Mouse (Mus musculus) lung, postnatal 0 days (tissue): ENCODE data around the gene Sap30bp. TPM values are rescaled to one million over a fixed set of nuclear protein-coding genes. Genes with fewer than 3 reads are reported as not detected.

ENCODE experiments used
- ATAC-seq: fragments of 200-750 bp; cut with Nextera tagmentation; 2 replicates; pipeline ENCODE4 v1.8.0; 2017; ENCODE audit warnings: moderate library complexity
- DNase-seq: peaks from one replicate; pipeline ENCODE4 v3.0.0-alpha.2; 2016; ENCODE audit warnings: low spot score
- H3K27ac ChIP-seq: fragments of 300-500 bp; sonication (generic); 2 replicates; pipeline ENCODE4 v1.5.1; 2014; ENCODE audit warnings: antibody characterized with exemption, mild to moderate bottlenecking, low read length, mixed read lengths
- H3K27me3 ChIP-seq: fragments of 300-500 bp; sonication (generic); replicated peaks from 2 replicates; pipeline ENCODE4 v1.6.1; 2014; ENCODE audit warnings: low read length, mixed read lengths; ENCODE audit not compliant: insufficient read depth
- H3K36me3 ChIP-seq: fragments of 300-500 bp; sonication (generic); 2 replicates; pipeline ENCODE4 v1.6.1; 2014; ENCODE audit warnings: low read length, mixed read lengths; ENCODE audit not compliant: insufficient read depth
- H3K4me1 ChIP-seq: fragments of 300-500 bp; sonication (generic); 2 replicates; pipeline ENCODE4 v1.6.1; 2014; ENCODE audit warnings: antibody characterized with exemption, low read depth, low read length, mixed read lengths; ENCODE audit not compliant: insufficient read depth
- H3K4me2 ChIP-seq: fragments of 300-500 bp; sonication (generic); replicated peaks from 2 replicates; pipeline ENCODE4 v1.6.1; 2014; ENCODE audit warnings: low read depth, mild to moderate bottlenecking, low read length, moderate library complexity, mixed read lengths
- H3K4me3 ChIP-seq: fragments of 300-500 bp; sonication (generic); 2 replicates; pipeline ENCODE4 v1.5.1; 2014; ENCODE audit warnings: low read depth, low read length
- H3K9ac ChIP-seq: fragments of 300-500 bp; sonication (generic); replicated peaks from 2 replicates; pipeline ENCODE4 v1.6.1; 2014; ENCODE audit warnings: low read depth, mild to moderate bottlenecking
- H3K9me3 ChIP-seq: fragments of 300-500 bp; sonication (generic); 2 replicates; pipeline ENCODE4 v1.6.1; 2016; ENCODE audit warnings: low read length, mixed read lengths
- CTCF ChIP-seq: IDR thresholded peaks from 2 replicates; pipeline ENCODE4 v1.5.1; 2016; ENCODE audit warnings: antibody characterized with exemption, mild to moderate bottlenecking
- EP300 ChIP-seq: IDR thresholded peaks from 2 replicates; pipeline ENCODE4 v1.6.1; 2016; ENCODE audit warnings: antibody characterized with exemption, mild to moderate bottlenecking, control low read depth
- WGBS: fragments of 180-500 bp; shearing (Covaris S2); extraction: QIAGEN DNeasy Blood & Tissue Kit; methylation state at CpG from one replicate; pipeline ENCODE4 v1.1.7; 2014; 5-methylcytosine and 5-hydroxymethylcytosine counted together
- polyA plus RNA-seq: library from polyadenylated mRNA; unstranded; fragments of >200 nt; fragmentation: Nextera tagmentation; extraction: Ambion mirVana; gene quantifications from 2 replicates; pipeline ENCODE4 v1.2.1, GENCODE M21; 2015

Sap30bp gene
- polyA plus RNA-seq, 1 experiment from 2014 or later = 22.8 TPM

- no peak for TF ChIP-seq EP300
- no peak for TF ChIP-seq CTCF
- ATAC-seq (no peak), DNase-seq (no peak)
- H3K4me3 ChIP-seq = no peak overlapping the region
- H3K36me3 ChIP-seq = no peaks in the 10 kb centered on the region
- H3K4me2 ChIP-seq = no peak overlapping the region
- WGBS = 67% methylated on average over 6 of the region's 6 CpGs
- H3K27ac ChIP-seq = no peak overlapping the region
- peaks cover 29% of the 10 kb centered on the region for H3K27me3 ChIP-seq
- H3K9ac ChIP-seq = no peak overlapping the region
- no peaks in the 10 kb centered on the region for H3K9me3 ChIP-seq
- peaks cover 11% of the 10 kb centered on the region; the same call in 1 of the 2 replicates for H3K4me1 ChIP-seq
Measured at GRCm38 (mm10) chr11:115971016-115971415, 37.9 kb downstream of the Sap30bp start.

DNA sequence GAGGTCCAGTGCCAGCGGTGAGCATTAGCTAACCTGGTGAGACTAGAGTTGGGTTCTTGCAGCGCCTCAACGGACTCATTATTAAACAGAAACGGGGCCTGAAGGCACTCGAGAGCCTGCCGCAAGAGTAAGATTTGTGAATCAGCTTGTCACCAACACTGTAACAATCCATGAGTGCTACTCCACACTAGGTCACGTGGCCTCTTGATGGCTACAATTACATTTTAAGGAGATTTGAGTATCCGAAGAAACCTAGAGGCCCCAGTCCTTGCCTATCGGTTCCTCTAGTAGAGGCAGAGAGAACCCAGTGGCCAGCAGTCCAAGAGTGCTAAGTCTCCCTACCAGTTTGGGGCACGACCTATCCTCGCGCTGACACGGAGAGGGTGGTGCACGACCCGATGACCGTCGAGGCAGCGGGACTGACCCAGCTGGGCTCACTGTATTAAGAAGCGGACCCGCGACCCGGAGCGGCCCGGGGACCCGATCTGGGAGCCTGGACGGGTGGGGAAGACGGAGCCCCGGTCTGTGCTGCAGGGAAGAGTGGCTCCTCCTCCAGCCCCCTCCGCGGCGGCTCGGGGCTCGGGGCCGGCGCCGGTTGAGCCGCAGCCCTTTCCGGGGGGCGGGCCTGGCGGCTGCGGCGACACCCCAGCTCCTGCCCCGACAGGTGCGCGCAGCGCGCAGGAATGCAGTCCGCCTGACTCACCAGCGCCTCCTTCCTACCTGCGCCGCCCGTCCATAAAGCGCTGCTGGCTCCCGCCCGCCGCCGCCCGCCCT is 41.4 kb downstream of the Sap30bp start, which contains the start of gene Itgb4:
Itgb4 (plus strand) TSS at position 401 of the 774 bp plus-strand sequence.
- 12% methylated on average over 43 of the region's 58 CpGs for WGBS
- peak; percentile 54 for TF ChIP-seq CTCF
- TF ChIP-seq EP300 = 0 out of 2 replicates have a peak, but pooled peaks have one; percentile 17
- H3K27me3 ChIP-seq = peaks cover 44% of the 10 kb centered on the region

GRCm38 (mm10) chr11:115975083-115975420 is 42.0 kb downstream of the Sap30bp start:
- H3K4me2 ChIP-seq = peak overlapping the region; percentile 67
- H3K4me3 ChIP-seq = peak overlapping the region; percentile 40
- no peaks in the 10 kb centered on the region for H3K9me3 ChIP-seq
- TF ChIP-seq EP300 (no peak), CTCF (no peak)
- no peak overlapping the region for H3K27ac ChIP-seq
- no peak overlapping the region for H3K9ac ChIP-seq
- no peak for ATAC-seq
- peaks cover 8% of the 10 kb centered on the region; the same call in 1 of the 2 replicates for H3K4me1 ChIP-seq
- H3K36me3 ChIP-seq = no peaks in the 10 kb centered on the region
- no peak for DNase-seq
- H3K27me3 ChIP-seq = peaks cover 44% of the 10 kb centered on the region
- WGBS = under 1% methylated on average over 18 of the region's 18 CpGs

More for the DNA sequence above, 41.4 kb downstream of the Sap30bp start, which contains the start of gene Itgb4:
- peak within 1 kb of the TSS; percentile 40 for H3K4me3 ChIP-seq
- H3K9ac ChIP-seq = peak within 1 kb of the TSS; percentile 26; the same call in 1 of the 2 replicates
- ATAC-seq (peak; percentile 91), DNase-seq (peak; percentile 86)
- no peaks in the 10 kb centered on the region for H3K36me3 ChIP-seq
- 0 out of 2 replicates have a peak within 1 kb of the TSS, but pooled peaks have one; percentile 9 for H3K27ac ChIP-seq
- H3K4me2 ChIP-seq = peak within 1 kb of the TSS; percentile 67
- H3K4me1 ChIP-seq = peaks cover 11% of the 10 kb centered on the region; the same call in 1 of the 2 replicates
- H3K9me3 ChIP-seq = no peaks in the 10 kb centered on the region

- H3K27ac ChIP-seq = no peak overlapping the region
- 26% methylated on average over 12 of the region's 12 CpGs for WGBS
Measured at GRCm38 (mm10) chr11:115975544-115975943, 42.5 kb downstream of the Sap30bp start.

DNA sequence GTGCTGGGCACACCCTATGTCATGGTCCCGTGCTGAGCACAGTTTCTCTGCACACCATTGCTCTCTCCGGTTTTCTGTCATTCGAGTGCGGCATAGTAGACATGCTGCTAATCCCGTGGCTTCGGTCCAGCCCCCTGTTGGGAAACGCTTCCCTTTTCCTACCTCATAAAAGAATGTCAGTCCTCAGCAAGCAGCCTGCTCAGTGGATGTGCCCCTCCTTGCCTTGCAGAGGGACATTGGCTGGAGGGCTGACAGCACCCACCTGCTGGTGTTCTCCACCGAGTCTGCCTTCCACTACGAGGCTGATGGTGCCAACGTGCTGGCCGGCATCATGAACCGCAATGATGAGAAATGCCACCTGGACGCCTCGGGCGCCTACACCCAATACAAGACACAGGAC is 49.4 kb downstream of the Sap30bp start:
- Histone ChIP-seq H3K27ac (no peak overlapping the region), H3K9me3 (no peaks in the 10 kb centered on the region), H3K4me2 (no peak overlapping the region), H3K4me3 (no peak overlapping the region), H3K4me1 (no peaks in the 10 kb centered on the region), H3K36me3 (no peaks in the 10 kb centered on the region), H3K27me3 (peaks cover 4% of the 10 kb centered on the region), H3K9ac (no peak overlapping the region)
- TF ChIP-seq CTCF (no peak), EP300 (no peak)
- WGBS = 87% methylated on average over 15 of the region's 15 CpGs
- ATAC-seq (no peak), DNase-seq (no peak)

More at GRCm38 (mm10) chr11:115975544-115975943, 42.5 kb downstream of the Sap30bp start:
- Histone ChIP-seq H3K9me3 (no peaks in the 10 kb centered on the region), H3K4me3 (peak overlapping the region; percentile 40), H3K36me3 (no peaks in the 10 kb centered on the region), H3K9ac (no peak overlapping the region), H3K4me2 (peak overlapping the region; percentile 67), H3K4me1 (peaks cover 3% of the 10 kb centered on the region; the same call in 1 of the 2 replicates), H3K27me3 (peaks cover 44% of the 10 kb centered on the region)
- TF ChIP-seq EP300 = no peak
- no peak for TF ChIP-seq CTCF
- ATAC-seq = no peak
- no peak for DNase-seq

GRCm38 (mm10) chr11:115983291-115983690 is 50.2 kb downstream of the Sap30bp start:
- H3K4me1 ChIP-seq = no peaks in the 10 kb centered on the region
- H3K9ac ChIP-seq = no peak overlapping the region
- ATAC-seq (no peak), DNase-seq (no peak)
- H3K9me3 ChIP-seq = no peaks in the 10 kb centered on the region
- no peak overlapping the region for H3K27ac ChIP-seq
- H3K27me3 ChIP-seq = no peaks in the 10 kb centered on the region; the same call in 1 of the 2 replicates
- no peaks in the 10 kb centered on the region for H3K36me3 ChIP-seq
- H3K4me2 ChIP-seq = no peak overlapping the region
- no peak overlapping the region for H3K4me3 ChIP-seq
- WGBS = 81% methylated on average over 8 of the region's 8 CpGs
- no peak for TF ChIP-seq EP300
- no peak for TF ChIP-seq CTCF
